Mouse (Mus musculus) kidney, postnatal 0 days (tissue): Measurements from ENCODE around the gene Shisal1. TPM values are rescaled to one million over a fixed set of nuclear protein-coding genes. Genes with fewer than 3 reads are reported as not detected.

Experiments used
- ATAC-seq: fragments of 200-750 bp; cut with Nextera tagmentation; replicated peaks from 2 replicates; pipeline ENCODE4 v1.8.0; 2017; ENCODE audit warnings: low read depth, moderate number of reproducible peaks, moderate TSS enrichment, moderate library complexity; ENCODE audit not compliant: low FRiP score
- DNase-seq: peaks from one replicate; pipeline ENCODE4 v3.0.0-alpha.2; 2016; ENCODE audit warnings: low spot score
- H3K27ac ChIP-seq: fragments of 300-500 bp; sonication (generic); 2 replicates; pipeline ENCODE4 v1.5.1; 2014; ENCODE audit warnings: mild to moderate bottlenecking
- H3K27me3 ChIP-seq: fragments of 300-500 bp; sonication (generic); 2 replicates; pipeline ENCODE4 v1.6.1; 2014; ENCODE audit warnings: low read length, mixed read lengths; ENCODE audit not compliant: insufficient read depth
- H3K36me3 ChIP-seq: fragments of 300-500 bp; sonication (generic); 2 replicates; pipeline ENCODE4 v1.6.1; 2014; ENCODE audit warnings: low read length, mixed read lengths; ENCODE audit not compliant: insufficient read depth
- H3K4me1 ChIP-seq: fragments of 300-500 bp; sonication (generic); replicated peaks from 2 replicates; pipeline ENCODE4 v1.6.1; 2014; ENCODE audit warnings: antibody characterized with exemption, low read length, mixed read lengths; ENCODE audit not compliant: insufficient read depth
- H3K4me2 ChIP-seq: fragments of 300-500 bp; sonication (generic); 2 replicates; pipeline ENCODE4 v1.6.1; 2014; ENCODE audit warnings: mild to moderate bottlenecking, low read length, moderate library complexity, mixed read lengths
- H3K4me3 ChIP-seq: fragments of 300-500 bp; sonication (generic); replicated peaks from 2 replicates; pipeline ENCODE4 v1.5.1; 2014; ENCODE audit warnings: low read depth, low read length
- H3K9ac ChIP-seq: fragments of 300-500 bp; sonication (generic); 2 replicates; pipeline ENCODE4 v1.6.1; 2014; ENCODE audit warnings: low read depth, low read length
- H3K9me3 ChIP-seq: fragments of 300-500 bp; sonication (generic); replicated peaks from 2 replicates; pipeline ENCODE4 v1.6.1; 2016; ENCODE audit warnings: low read length, inconsistent platforms, mixed read lengths
- CTCF ChIP-seq: IDR thresholded peaks from 2 replicates; pipeline ENCODE4 v1.5.1; 2016; ENCODE audit warnings: antibody characterized with exemption, low read depth, mild to moderate bottlenecking, moderate library complexity
- WGBS: fragments of 180-500 bp; shearing (Covaris S2); extraction: QIAGEN DNeasy Blood & Tissue Kit; methylation state at CpG from one replicate; pipeline ENCODE4 v1.1.7; 2014; 5-methylcytosine and 5-hydroxymethylcytosine counted together
- polyA plus RNA-seq: library from polyadenylated mRNA; unstranded; fragments of >200 nt; fragmentation: Nextera tagmentation; extraction: Ambion mirVana; gene quantifications from 2 replicates; pipeline ENCODE4 v1.2.1, GENCODE M21; 2015

Shisal1 gene
- polyA plus RNA-seq, 1 experiment from 2014 or later = 2.1 TPM

DNA sequence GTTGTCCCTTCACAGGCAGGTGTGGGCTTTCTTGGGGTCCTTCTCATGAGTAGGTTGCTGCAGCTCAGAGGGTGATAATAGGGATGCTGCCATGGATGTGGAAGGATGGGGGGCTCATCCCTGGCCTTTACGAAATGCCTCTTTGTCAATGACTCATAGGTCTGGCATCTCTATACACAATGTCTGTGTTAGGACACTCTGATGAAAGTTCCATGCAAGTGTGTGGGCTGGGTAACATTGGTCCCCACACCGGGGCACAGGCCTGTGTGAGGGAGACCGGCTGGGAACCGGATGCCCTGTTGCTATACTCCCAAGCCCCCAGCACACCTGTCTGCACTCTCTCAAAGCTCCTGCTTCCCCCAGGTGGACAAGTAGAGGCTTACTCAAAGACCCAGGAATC is 48.3 kb downstream of the Shisal1 start:
- peaks cover 20% of the 10 kb centered on the region; the same call in 1 of the 2 replicates for H3K4me1 ChIP-seq
- no peak overlapping the region for H3K4me2 ChIP-seq
- no peak for TF ChIP-seq CTCF
- no peak overlapping the region for H3K27ac ChIP-seq
- no peaks in the 10 kb centered on the region for H3K27me3 ChIP-seq
- no peak overlapping the region for H3K4me3 ChIP-seq
- H3K9me3 ChIP-seq = no peaks in the 10 kb centered on the region
- no peak overlapping the region for H3K9ac ChIP-seq
- 85% methylated on average over 4 of the region's 4 CpGs for WGBS
- ATAC-seq (no peak), DNase-seq (no peak)
- no peaks in the 10 kb centered on the region for H3K36me3 ChIP-seq

DNA sequence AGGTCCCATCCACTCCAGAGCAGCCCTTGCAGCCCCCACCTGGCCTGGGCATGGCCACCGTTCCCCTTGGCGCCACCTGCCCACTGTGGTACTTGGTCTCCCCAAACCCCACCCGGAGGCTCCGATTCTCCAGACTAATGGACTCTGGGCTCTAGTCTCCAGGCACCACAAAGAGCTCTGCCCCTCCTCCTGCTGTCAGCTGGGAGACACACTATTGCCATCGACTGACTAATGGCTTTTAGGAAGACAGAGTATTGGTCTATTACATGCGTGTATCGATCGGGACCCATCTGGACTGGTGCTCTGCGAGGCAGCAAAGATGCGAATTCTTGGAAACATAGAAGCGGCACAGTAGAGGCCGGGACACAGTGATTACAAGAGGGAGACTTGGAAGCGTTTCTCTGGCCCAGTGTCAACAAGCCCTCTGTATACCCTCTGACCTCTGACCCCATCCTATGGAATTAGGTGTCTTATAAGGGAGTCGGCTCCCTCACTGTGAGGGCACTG is 49.2 kb downstream of the Shisal1 start:
- 72% methylated on average over 14 of the region's 14 CpGs for WGBS
- no peak overlapping the region for H3K27ac ChIP-seq
- no peak for TF ChIP-seq CTCF
- no peaks in the 10 kb centered on the region for H3K27me3 ChIP-seq
- no peak overlapping the region for H3K4me3 ChIP-seq
- ATAC-seq (no peak), DNase-seq (no peak)
- H3K9ac ChIP-seq = no peak overlapping the region
- H3K4me2 ChIP-seq = no peak overlapping the region
- H3K4me1 ChIP-seq = peaks cover 22% of the 10 kb centered on the region; the same call in 1 of the 2 replicates
- no peaks in the 10 kb centered on the region for H3K9me3 ChIP-seq
- H3K36me3 ChIP-seq = no peaks in the 10 kb centered on the region

DNA sequence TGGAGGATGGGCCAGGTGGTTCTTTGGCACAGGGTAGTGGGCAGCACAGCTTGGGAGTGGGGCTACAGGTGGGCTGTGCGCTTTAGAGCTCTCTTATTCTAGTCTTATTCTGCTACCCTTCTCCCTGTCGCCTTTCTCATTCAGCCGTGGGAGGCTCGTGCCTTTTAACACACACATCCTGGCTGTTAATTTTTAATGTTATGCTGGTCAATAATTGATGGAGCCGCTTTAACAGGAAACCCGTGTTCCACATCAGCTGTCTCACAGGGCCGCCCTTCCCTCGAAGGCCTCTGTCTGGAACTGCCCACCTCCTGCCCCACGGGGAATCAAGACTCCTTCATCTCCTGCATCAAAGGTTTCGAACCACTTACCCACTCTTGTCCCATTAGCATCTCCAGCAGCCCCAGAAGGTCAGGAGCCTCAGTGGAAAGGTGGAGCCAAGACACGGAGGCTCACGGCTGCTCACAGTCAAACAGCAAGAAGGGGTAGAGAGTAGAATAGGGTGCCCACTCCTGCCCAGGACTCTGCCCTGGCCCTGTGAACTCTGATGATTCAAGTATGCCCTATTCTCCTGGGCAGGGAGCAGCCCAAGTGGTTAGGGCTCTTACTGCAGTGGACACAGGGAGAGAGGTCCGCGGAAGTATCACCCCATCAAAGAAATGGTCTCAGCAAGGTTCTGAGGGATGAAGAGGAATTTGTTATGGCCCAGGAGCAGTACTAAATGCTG is 51.4 kb downstream of the Shisal1 start:
- DNase-seq (peak; percentile 59), ATAC-seq (0 out of 2 replicates have a peak, but pooled peaks have one; percentile 53)
- Histone ChIP-seq H3K4me3 (no peak overlapping the region), H3K9ac (no peak overlapping the region), H3K9me3 (no peaks in the 10 kb centered on the region), H3K27me3 (no peaks in the 10 kb centered on the region), H3K36me3 (no peaks in the 10 kb centered on the region), H3K4me2 (no peak overlapping the region), H3K27ac (peak overlapping the region; percentile 80), H3K4me1 (peaks cover 18% of the 10 kb centered on the region; the same call in 1 of the 2 replicates)
- WGBS = 30% methylated on average over 14 of the region's 14 CpGs
- no peak for TF ChIP-seq CTCF

DNA sequence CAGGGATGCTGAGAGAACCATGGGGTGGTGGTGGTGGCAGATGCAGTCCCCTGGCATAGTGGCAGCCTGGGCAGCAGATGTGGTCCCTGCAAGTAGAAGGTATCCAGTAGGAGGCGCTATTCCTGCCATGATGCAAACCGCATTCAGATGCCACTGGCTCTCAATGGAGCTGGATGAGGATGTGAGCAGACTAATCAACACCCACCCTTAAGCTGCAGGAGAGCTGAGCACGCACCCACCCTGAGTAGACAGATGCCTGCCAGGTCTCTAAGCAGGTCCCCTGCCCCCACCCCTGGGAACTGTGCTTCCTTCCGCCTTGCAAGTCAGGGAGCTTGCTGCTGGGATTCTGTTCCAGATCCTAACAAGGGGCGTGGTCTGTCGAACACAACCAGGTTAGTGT is 53.6 kb downstream of the Shisal1 start:
- no peaks in the 10 kb centered on the region for H3K9me3 ChIP-seq
- peaks cover 15% of the 10 kb centered on the region; the same call in 1 of the 2 replicates for H3K4me1 ChIP-seq
- no peak overlapping the region for H3K9ac ChIP-seq
- H3K27ac ChIP-seq = no peak overlapping the region
- no peaks in the 10 kb centered on the region for H3K27me3 ChIP-seq
- WGBS = 34% methylated on average over 6 of the region's 6 CpGs
- ATAC-seq (no peak), DNase-seq (no peak)
- H3K36me3 ChIP-seq = no peaks in the 10 kb centered on the region
- no peak overlapping the region for H3K4me2 ChIP-seq
- H3K4me3 ChIP-seq = no peak overlapping the region
- TF ChIP-seq CTCF = peak; percentile 58

DNA sequence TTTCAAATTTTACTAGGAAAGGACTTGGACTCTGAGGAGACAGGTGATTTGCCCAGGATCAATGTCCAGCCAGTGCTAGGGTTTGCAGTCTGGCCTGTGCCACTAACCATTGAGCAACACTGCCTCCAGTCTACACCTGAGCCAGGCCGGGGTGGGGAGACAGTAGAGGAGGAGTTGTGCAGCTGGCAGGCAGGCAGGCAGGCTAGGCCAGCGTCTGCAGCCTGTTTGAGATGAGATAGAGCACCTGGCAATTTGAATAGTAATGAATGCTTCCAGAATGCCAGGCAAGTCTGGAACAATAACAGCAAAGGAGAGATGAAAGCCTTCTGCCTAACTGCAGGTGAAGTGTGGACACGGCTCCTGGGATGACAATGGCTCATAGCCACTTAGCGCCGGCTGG is 54.1 kb downstream of the Shisal1 start:
- DNase-seq (no peak), ATAC-seq (no peak)
- WGBS = 56% methylated on average over 5 of the region's 5 CpGs
- Histone ChIP-seq H3K27ac (0 out of 2 replicates have a peak overlapping the region, but pooled peaks have one; percentile 13), H3K4me2 (no peak overlapping the region), H3K36me3 (no peaks in the 10 kb centered on the region), H3K9me3 (no peaks in the 10 kb centered on the region), H3K4me1 (peaks cover 15% of the 10 kb centered on the region; the same call in 1 of the 2 replicates), H3K27me3 (no peaks in the 10 kb centered on the region), H3K4me3 (no peak overlapping the region), H3K9ac (no peak overlapping the region)
- no peak for TF ChIP-seq CTCF

DNA sequence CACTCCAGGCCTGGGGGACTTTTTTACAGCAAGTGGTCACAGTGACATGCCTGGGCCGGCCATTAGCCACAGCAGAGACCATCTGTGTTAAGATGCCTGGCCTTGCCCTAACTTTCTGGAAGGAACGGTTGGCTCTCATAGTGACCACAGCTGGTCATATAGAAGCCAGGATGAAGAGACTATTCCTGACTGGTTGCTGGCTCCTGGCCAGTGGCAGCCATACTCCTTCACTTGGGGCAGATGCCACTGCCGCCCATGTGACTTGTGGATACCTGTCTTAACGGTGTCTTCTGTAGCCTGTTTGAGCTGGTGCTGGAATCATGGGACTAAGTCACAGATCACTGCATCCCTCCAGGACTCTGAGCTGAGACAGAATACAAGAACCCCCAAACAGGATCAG is 54.8 kb downstream of the Shisal1 start:
- Histone ChIP-seq H3K4me3 (no peak overlapping the region), H3K4me1 (peaks cover 15% of the 10 kb centered on the region; the same call in 1 of the 2 replicates), H3K4me2 (no peak overlapping the region), H3K27me3 (no peaks in the 10 kb centered on the region), H3K9ac (no peak overlapping the region), H3K27ac (peak overlapping the region; percentile 13; the same call in 1 of the 2 replicates), H3K9me3 (no peaks in the 10 kb centered on the region), H3K36me3 (no peaks in the 10 kb centered on the region)
- 81% methylated on average over 4 of the region's 4 CpGs for WGBS
- ATAC-seq (peak; percentile 52; the same call in 1 of the 2 replicates), DNase-seq (no peak)
- TF ChIP-seq CTCF = no peak
